In genomic region chr11:108128593-108128992, GRCm38 (mm10) we compare ENCODE assay signal across 9 mouse cellular contexts.
DNase-seq lines count a peak whose midpoint lies in the region; ATAC-seq lines count a peak whose summit lies in the region.
"Had no signal": no experiment of that assay in that cellular context is flagged by ENCODE, and none has a peak within 500 bp of the region (broad histone marks: within the 10 kb centered on the region; RNA-seq: fewer than 3 reads in every experiment).

No protein-coding gene starts in this region.

- H3K4me3 ChIP-seq in embryonic facial prominence, embryonic 11.5 days (ENCODE audit: low read depth, low read length) = no peak overlapping the region
- no peak overlapping the region for H3K4me3 ChIP-seq in intestine, embryonic 14.5 days (ENCODE audit: low read depth, low read length)
- no peak overlapping the region for H3K4me3 ChIP-seq in limb, embryonic 10.5 days
- H3K4me3 ChIP-seq: liver, embryonic 13.5 days had no signal

- no peaks in the 10 kb centered on the region for H3K9me3 ChIP-seq in embryonic facial prominence, embryonic 11.5 days (replicated peaks; ENCODE audit: control insufficient read depth, low read length)
- H3K9me3 ChIP-seq in intestine, embryonic 14.5 days (ENCODE audit: control insufficient read depth, low read length) = no peaks in the 10 kb centered on the region
- H3K9me3 ChIP-seq in limb, embryonic 10.5 days (replicated peaks) = no peaks in the 10 kb centered on the region
- H3K9me3 ChIP-seq: liver, embryonic 13.5 days had no signal

- no peaks in the 10 kb centered on the region for H3K4me1 ChIP-seq in embryonic facial prominence, embryonic 11.5 days (ENCODE audit: control insufficient read depth, insufficient read depth, low read length)
- no peaks in the 10 kb centered on the region for H3K4me1 ChIP-seq in intestine, embryonic 14.5 days (replicated peaks; ENCODE audit: control insufficient read depth, insufficient read depth, low read length)
- peaks cover 7% of the 10 kb centered on the region; the same call in 1 of the 2 replicates for H3K4me1 ChIP-seq in limb, embryonic 10.5 days
- H3K4me1 ChIP-seq: liver, embryonic 13.5 days had no signal

- no peak overlapping the region for H3K9ac ChIP-seq in embryonic facial prominence, embryonic 11.5 days (replicated peaks; ENCODE audit: low read length)
- no peak overlapping the region for H3K9ac ChIP-seq in intestine, embryonic 14.5 days (ENCODE audit: low read length)
- H3K9ac ChIP-seq: liver, embryonic 13.5 days had no signal

- WGBS in embryonic facial prominence, embryonic 11.5 days = 39% methylated on average over 5 of the region's 5 CpGs
- 38% methylated on average over 5 of the region's 5 CpGs for WGBS in intestine, embryonic 14.5 days
- WGBS in limb, embryonic 10.5 days = 39% methylated on average over 5 of the region's 5 CpGs

- no peaks in the 10 kb centered on the region for H3K27me3 ChIP-seq in embryonic facial prominence, embryonic 11.5 days (ENCODE audit: control insufficient read depth, insufficient read depth, low read length)
- no peaks in the 10 kb centered on the region for H3K27me3 ChIP-seq in intestine, embryonic 14.5 days (replicated peaks; ENCODE audit: control insufficient read depth, insufficient read depth, low read length)
- no peaks in the 10 kb centered on the region for H3K27me3 ChIP-seq in limb, embryonic 10.5 days (ENCODE audit: low read depth, poor library complexity, severe bottlenecking)
- H3K27me3 ChIP-seq: liver, embryonic 13.5 days had no signal

- peak; percentile 72 to 77 for DNase-seq in right cerebral cortex, adult 2 months (ENCODE audit: low spot score in 2 of 2)
- DNase-seq in right cerebral cortex, postnatal 25 days = no peak
- peak; percentile 23 for DNase-seq in adrenal gland, adult 8-10 months
- DNase-seq in embryonic facial prominence, embryonic 11.5 days (ENCODE audit: low spot score) = peak; percentile 71
- peak; percentile 77 for DNase-seq in intestine, embryonic 14.5 days (ENCODE audit: low spot score)
- peak; percentile 62 for DNase-seq in limb, embryonic 10.5 days (ENCODE audit: low spot score)
- DNase-seq in yolk sac, embryonic 10.5 days (ENCODE audit: low spot score) = peak; percentile 32
- DNase-seq: liver, embryonic 13.5 days had no signal

- no peaks in the 10 kb centered on the region for H3K36me3 ChIP-seq in embryonic facial prominence, embryonic 11.5 days (replicated peaks; ENCODE audit: control insufficient read depth, insufficient read depth, low read depth, low read length)
- H3K36me3 ChIP-seq in intestine, embryonic 14.5 days (ENCODE audit: control insufficient read depth, insufficient read depth, low read length) = no peaks in the 10 kb centered on the region
- no peaks in the 10 kb centered on the region for H3K36me3 ChIP-seq in limb, embryonic 10.5 days
- H3K36me3 ChIP-seq: liver, embryonic 13.5 days had no signal

- H3K27ac ChIP-seq in embryonic facial prominence, embryonic 11.5 days (replicated peaks; ENCODE audit: low read depth, low read length) = no peak overlapping the region
- no peak overlapping the region for H3K27ac ChIP-seq in intestine, embryonic 14.5 days (ENCODE audit: low read depth)
- no peak overlapping the region for H3K27ac ChIP-seq in limb, embryonic 10.5 days
- H3K27ac ChIP-seq: liver, embryonic 13.5 days had no signal

- H3K4me2 ChIP-seq in embryonic facial prominence, embryonic 11.5 days (ENCODE audit: low read depth, low read length) = no peak overlapping the region
- no peak overlapping the region for H3K4me2 ChIP-seq in intestine, embryonic 14.5 days (ENCODE audit: low read length)
- H3K4me2 ChIP-seq: liver, embryonic 13.5 days had no signal

- no peak for ATAC-seq in embryonic facial prominence, embryonic 11.5 days (replicated peaks; ENCODE audit: insufficient number of reproducible peaks, low FRiP score, low TSS enrichment, low read depth)
- ATAC-seq in intestine, embryonic 14.5 days (replicated peaks; ENCODE audit: low FRiP score, low TSS enrichment, low read depth) = no peak
- ATAC-seq in neutrophil, adult 5-6 weeks (ENCODE audit: extremely low read depth, insufficient number of reproducible peaks, low FRiP score, poor library complexity, severe bottlenecking) = peak; percentile 59
